Mouse (Mus musculus): ENCODE results near the gene Sipa1l1.

Sipa1l1 gene

DNA sequence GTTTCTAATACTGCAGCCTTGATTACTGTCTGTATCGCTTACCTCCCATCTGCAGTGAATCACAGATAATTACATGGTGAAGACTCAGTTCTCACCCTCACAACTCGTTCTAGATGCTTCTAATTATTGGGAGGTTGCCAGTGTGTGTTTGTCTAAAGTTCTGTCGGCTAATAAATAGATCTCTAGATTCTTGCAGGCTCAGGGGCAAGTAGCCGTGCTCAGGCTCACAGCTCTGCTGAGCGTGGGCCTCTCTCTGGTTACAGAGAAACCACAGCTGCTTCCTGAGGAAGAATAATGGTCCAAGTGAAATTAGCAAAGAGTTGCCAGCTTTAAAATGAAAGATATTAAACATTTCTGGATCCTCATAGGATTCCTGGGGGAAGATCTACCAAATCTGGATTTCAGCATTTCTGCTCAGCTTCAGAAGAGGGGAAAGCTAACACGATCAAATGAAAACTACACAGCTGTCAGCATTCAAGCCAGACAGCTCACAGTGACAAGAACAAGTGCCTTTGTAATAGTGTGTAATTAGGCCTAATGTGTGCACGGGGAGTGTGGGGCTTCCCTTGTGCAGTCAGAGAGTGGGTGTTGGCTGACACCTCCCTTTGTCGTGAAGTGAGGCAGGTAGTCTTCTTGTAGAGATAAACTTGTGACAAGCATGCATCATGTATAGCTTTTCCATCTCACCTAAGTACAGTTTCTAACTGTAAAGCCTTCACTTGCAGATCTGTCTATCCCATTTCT lies 225.2 kb downstream of the Sipa1l1 start:
- no peak for DNase-seq

DNA sequence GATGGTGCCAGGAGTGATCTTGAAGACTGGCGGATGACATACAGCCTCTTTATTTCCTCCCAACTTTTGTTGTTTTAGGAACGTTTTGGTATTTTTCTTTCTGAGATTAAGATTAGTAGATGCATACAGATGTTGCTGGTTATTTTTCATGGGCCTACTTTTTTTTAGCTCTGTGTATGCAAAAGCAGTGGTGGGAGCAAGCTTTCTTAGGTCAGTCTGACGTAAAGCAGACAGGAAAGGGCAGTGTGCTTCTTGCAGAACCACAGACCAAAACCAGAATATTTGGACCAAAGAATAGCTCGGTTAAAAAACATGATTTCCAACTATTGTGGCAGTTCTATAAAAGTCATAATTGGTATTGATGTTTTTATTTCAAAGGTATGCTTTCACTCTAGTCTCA lies 226.1 kb downstream of the Sipa1l1 start:
- DNase-seq, result no peak

DNA sequence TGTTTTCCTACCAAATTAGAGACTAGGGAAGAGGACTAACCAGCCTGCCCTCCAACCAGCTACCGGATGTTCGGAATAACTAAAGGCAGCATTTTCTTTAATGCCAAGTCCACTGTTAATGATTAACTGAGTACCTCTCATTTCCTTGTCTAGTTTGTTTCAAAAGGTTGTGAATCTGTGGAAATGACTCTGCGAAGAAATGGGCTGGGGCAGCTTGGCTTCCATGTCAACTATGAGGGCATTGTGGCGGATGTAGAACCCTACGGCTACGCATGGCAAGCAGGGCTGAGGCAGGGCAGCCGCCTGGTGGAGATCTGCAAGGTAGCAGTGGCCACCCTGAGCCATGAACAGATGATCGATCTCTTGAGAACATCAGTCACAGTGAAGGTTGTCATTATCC lies 228.1 kb downstream of the Sipa1l1 start:
- no peak for DNase-seq

DNA sequence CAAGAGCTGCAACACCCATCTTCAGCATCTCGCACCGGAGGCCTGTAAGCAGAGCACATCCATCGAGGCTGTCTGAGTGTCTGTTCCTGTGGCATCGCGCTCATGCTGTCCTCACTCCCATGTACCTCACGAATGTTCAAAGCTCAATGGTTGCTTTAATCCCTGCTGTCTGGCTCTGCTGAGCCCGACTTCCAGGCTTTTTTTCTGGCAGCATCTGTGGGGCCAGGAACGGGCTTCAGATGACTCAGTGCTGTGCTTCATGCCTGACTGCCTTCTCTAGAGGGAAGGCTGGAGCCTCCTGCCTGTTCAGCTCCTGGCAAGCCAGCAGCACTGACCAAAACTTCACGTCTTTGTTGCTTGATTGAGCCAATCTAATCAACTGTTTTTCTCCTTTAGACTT lies 228.6 kb downstream of the Sipa1l1 start:
- DNase-seq, result peak; percentile 74 to 85

DNA sequence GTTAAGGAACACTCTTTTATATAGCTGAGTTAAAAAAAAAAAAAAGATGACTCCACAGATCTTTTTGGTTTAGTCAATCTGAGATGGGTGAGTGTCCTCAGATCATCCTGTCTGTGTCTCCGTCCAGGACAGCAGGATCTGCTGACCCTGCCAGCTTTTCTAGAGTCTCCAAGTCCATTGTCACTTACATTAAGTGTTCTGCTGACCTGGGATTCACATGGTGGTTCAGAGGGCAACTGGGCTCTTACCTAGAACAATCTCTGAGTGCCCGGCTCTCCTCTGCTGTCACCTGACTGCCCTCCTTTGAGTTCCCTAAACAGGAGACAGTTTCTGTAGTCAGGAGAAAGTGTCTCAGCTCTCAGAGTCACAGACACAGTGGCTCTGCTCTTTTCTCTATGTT lies 229.8 kb downstream of the Sipa1l1 start:
- DNase-seq, result no peak

DNA sequence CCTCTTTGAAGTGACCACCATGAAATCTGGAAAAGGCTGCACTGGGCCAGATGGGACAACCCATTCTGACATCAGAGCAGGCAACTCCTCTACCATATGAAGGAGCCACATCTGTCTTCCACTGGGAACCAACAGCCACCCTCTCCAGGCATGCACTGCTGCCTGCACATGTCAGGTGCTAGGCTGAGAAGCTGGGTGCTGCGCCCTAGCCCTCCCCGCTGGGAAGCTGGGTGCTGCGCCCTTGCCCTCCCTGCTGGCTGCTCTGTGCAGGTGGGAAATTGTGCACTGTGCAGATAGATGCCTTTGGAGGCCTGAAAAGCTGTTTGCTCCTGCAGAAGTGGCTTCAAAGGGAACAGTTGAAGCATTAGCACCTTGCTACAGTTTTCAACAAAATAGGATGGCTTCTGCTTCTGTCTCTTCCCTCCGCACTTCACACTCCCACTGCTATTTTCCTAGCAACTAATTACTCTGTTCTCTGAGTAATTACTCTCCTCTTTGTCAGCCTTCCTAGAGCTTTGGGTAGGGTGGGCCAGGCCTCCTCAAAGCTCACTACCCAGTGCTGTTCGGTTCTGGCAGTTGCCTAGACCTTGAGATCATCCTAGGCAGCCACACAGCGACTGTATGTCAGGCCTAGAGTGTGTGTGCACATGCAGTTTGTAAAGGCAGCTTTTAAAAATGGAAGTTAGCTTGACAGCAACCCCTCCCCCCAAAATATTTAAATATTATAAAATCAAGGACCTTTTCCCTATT lies 231.0 kb downstream of the Sipa1l1 start:
- DNase-seq, result no peak

DNA sequence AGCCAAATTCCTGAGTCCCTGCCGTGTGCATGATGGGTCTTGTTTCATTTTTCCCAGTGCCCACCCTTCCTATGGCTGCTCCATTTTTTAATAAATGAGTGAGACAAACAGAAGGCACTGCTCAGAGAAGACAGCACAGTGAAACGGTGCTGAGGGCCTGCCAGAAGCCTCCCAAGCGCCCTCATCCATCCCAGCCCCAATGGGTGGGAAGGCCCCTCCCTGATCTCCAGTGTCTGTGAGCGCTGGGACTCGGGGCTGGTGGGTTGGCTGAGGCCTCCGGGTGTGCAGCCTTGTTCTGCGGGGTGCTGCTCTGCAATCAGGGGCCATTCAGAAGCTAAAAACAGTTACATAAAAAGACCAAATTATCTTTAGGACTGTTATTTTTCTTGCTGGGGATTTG lies 231.7 kb downstream of the Sipa1l1 start:
- no peak for DNase-seq

DNA sequence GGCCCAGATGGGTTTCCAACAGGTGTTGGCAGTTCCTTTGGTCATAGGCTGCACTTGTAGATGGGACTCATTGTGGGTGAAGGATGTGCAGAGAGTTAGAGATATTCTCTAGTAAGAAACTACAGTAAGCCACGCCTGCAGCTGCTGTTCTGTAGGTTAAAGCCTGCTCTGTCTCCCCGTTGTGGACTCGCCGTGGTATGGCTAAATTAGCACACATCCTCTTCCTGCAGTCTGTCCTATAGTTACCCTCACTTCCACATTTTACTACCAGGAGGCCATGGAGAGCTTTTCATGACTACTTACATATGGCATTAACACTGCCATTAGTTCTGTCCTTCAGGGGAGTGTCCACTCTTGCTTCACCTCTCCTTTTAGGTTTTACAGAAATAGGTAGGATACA lies 232.3 kb downstream of the Sipa1l1 start:
- no peak for DNase-seq

DNA sequence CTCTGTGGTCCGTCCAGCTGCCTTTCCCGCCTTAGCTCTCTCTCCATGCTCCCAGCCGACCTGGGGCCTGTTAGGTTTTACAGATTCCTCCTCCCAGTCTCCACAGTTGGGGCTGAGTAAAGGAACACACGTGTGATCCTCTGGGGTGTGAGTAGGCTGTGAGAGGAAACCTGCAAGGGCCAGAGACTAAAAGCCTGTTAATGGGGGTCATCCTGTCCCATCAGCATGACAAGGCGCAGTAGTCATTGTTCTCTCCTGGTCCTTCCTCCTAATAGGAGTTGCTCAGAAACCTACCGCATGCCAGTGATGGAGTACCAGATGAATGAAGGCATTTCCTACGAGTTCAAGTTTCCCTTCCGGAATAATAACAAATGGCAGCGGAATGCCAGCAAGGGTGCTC lies 233.5 kb downstream of the Sipa1l1 start:
- no peak for DNase-seq

DNA sequence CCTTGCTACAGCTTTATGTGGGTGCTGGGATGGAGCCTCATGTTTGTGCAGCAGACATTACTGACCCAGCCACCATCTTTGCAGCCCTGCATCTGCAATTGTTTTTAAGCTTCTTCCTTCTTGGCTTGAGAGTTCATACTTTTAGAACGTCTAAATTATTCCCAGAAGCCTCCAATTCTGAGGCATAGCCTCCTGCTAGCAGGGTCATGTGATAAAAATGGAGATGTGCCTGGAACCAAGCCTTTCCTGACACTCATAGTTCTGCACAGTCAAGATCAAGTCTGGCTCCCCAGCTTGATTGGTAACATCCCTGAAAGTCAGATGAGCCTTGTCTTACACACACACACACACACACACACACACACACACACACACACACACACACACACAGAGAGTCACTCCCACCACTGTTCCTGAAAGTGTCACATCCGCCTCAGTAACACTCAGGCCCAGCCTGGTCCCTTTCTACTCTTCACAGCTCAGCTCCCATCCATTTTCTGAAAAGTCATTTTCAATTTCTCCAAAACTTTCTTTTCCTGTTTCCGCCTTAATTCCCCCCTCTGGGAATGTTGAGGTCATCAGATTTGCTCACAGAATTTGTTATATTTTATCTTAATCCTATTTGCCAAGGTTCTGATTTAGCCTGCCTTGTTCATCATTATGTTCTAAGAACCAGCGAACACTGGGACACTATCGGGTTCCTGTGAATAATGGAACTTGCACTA lies 238.6 kb downstream of the Sipa1l1 start:
- no peak for DNase-seq

DNA sequence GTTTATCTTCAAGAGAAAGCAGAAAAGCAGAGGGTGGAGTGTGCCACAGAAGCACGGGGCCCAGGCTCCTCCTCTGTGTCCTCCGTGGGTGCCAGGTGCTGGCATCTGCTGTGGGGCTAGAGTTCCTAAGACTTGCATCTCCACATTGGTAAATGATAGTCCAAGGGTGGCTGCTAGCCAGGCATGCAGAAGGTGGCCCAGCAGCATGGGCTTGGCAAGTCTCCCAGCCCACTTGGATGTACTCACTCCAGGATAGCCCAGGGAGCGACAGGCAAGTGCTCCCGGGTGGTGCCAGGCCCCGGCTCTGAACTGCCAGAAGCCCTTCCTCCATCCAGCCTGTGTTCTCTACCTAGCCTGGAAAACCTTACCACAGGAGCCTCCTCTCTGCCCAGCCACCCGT lies 239.4 kb downstream of the Sipa1l1 start:
- DNase-seq, result peak; percentile 90 to 92

DNA sequence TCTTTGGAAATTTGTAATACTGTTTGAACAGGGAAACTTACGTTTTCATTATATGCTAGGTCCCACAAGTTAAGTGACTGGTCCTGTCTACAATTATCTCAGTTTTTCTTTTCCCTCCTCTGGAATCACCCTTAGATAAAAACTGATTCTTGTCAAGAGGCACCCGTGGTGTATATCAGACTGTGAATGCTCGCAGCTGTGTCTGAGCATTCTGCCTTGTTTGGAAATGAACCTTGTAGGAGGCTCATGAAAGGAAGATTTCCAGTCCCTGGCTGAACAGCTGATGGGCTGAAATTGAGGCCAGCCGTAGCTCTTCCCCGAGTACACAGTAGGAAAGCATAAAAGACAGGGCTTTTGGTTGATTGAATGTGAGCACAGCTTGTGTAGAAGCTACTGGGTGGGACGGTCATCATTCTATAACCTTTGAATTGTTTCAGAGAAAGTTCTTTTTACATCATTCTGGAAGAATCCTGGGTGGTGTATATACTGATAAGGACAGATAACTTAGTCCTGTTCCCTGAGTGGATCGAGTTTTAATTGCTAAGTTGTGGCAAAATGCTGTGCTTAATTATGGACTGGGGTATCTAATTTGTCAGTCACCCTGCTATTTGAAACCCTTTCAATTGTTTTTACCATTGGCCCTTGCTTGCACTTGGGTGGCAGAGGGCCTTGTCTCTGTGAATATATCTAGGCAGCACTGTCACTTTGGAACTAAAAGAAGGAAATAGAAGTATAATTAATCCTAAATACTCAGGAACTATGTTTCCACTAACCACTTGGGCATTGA lies 240.8 kb downstream of the Sipa1l1 start:
- no peak for DNase-seq

DNA sequence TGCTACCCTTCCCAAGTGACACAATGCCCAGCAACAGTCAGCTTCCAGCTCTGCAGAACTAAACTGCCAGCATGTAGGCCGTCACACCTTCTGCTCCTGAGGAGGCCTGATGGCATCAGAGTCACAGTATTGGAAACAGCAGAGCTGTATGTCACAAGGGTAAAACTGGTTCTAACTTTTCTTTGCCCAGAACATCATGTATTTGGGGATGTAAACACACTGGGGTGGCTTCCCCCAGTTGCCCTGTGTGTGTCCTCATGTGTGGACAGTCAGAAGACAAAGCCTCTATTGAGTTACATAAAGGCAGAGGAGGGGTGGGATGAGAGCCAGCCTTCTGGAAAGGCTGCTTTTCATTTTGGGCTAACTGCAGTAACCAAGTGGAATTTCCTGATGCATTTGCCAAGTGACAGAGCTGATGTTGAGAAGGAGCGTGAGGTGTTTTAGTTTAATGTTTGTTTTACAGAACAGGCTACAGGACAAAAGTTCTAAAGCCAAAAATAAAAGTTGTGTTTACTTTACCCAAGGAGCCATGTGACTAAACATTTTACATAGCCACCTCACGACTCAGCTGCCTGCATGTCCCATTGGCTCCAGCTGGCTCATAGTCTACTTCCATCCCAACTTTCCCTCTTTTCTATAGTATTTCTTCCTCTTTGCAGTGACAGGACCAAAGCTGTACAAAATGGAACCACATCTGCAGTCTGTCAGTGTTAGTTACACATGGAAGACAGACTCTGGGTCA lies 243.3 kb downstream of the Sipa1l1 start:
- peak; percentile 34 to 47 for DNase-seq

DNA sequence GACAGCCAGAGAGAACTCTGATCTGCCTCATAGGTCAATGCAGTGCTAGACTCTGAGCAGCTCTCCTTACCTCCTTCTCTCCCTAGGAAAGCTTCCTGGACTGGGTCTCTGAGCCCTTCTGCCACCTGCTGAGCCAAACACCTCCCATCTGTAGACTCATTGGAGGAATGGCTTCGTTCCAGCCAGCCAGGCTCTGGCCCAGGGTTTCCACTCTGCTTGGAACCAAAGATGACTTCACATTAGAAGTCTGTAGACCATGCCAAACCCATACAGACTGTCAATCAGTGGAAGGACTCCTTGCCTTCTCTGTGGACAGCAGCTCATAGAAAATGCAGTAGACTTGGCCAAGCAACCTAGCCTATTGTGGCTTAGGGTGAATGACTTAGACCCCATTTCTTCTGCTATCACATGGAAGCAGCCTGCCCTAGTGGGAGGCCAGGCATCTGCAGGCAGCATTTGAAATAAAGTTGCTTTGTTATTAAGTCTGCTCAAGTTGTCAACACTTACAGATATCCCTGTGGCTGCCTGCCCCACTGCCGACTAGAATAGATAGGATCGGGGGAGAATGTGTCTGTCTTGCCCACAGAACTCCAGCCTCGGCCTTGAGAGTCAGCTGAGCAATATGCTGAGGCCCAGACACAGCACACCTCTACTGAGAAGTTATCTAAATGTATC lies 246.7 kb downstream of the Sipa1l1 start:
- peak; percentile 81 to 82 for DNase-seq

DNA sequence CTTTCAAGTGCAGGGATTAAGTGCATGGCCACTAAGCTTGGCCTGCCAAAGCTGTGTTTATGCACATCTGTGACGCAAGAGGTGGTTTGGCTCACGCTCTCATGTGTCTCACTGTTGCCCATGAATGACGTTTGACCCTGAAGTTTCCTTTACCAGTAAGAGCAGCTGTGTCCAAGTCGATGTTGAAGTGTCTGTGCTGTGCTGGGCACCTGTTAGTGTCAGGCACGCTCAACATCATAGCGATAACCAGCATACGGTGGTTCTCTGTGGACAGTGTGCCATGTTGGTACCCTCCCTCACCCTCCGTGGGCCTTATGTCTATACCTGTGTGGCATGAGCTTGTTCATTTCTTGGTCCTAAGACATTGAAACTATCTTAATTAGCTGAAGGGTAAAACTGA lies 249.9 kb downstream of the Sipa1l1 start:
- DNase-seq, result no peak

DNA sequence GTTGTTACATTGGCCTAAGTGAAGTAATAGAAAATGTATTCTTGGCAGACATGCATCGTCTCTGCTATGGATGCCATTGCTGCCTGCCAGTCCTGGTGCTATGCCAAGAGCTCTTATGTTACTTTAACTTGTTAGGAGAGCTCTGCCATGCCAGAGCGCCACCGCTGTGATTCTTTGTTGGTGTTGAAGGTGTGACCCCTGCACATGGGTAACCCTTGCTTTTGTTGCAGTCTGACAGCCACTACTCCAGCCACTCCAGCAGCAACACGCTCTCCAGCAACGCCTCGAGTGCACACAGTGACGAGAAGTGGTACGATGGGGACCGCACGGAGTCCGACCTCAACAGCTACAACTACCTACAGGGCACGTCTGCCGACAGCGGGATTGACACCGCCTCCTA lies 255.7 kb downstream of the Sipa1l1 start:
- no peak for DNase-seq

DNA sequence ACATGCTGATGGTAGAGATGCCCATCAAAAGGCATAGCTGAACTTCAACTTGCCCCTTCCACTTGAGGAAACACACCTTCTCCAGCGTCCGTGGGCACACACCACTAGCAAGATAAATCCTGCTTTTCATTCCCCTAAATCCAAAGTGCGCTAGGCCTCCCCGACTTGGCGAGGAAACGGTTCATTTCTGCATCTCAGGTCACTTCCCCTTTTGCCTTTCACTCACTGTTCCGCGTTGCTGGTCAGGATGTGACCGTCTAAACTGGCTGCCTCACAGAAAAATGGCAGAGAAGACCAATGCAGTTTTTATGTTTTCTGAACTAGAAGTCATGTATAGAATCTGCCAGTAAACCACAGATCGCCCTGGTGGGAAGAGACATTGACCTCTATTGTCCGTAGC lies 256.7 kb downstream of the Sipa1l1 start:
- DNase-seq, result no peak

DNA sequence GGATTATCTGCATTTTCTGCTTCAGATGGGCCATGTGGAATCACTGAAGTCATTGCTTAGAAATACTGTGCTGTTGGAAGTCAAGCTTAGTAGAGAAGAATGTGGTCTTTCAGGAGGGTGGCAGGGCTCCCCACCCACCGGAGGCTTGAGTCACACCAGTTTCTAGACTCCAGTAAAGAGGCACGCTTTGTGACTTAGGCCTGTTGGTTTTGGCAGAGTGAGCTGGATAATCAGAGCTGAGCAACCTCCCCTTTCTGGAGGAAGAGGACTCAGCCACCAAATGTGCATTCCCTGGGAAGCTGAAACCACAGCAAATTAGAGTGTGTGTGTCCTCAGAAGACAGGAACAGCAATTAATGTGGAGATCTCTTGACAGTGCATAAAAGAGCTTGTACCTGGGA lies 258.3 kb downstream of the Sipa1l1 start:
- no peak for DNase-seq

DNA sequence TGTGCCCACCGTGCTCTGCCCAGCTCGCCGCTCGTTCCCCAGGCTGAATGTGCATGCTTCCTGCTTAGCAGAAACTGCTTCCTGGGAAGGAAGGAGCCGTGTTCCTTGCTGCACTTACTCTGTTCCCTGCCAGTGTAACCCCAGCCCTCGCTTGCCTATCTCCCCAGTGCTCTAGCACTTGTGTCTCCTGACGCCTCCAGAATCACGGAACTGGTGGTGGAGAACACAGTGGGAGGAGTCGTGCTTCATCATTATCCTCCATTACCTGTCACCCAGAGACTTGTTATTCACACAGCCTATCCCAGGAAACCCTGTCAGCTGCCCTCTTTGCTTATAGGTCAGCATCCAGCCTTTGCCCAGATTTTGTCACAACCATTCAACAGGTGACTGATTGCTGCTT lies 259.3 kb downstream of the Sipa1l1 start:
- DNase-seq, result no peak

DNA sequence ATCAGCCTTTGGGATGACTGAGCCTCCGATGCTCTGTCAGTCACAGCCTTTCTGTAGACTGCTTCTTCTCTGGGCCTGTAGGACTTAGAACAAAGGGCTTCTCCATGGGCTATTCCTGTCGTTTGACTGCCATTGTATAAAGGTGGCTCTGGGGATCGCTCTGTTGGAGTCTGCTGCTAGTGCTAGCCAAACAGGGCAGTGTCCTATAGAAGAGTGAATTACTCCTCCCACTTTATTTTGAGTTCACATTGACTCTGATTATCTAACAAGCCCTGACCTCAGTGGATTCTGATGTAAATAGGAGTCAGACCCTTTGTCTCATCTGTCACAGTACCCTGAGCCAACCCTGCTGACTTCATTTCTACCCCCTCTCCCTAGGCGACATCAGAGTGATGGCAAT lies 264.2 kb downstream of the Sipa1l1 start:
- DNase-seq, result no peak

DNA sequence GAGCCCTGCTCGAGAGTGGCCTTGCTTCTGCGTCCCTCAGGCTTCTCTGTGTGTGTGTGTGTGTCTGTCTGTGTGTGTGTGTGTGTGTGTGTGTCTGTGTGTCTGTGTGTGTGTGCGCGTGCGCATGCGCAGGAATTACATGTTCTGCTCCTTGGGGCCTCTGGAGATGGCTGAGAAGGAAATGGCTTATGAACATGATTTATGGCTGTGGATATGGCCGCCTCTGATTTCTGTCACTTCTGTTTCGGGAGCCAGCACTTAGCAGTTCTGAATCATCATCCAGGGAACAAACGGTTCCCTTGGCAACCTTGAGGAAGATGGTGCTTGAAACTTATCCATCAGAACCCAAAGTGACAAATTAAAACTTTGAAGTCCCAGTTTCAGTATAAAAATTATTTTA lies 265.5 kb downstream of the Sipa1l1 start:
- DNase-seq, result no peak

DNA sequence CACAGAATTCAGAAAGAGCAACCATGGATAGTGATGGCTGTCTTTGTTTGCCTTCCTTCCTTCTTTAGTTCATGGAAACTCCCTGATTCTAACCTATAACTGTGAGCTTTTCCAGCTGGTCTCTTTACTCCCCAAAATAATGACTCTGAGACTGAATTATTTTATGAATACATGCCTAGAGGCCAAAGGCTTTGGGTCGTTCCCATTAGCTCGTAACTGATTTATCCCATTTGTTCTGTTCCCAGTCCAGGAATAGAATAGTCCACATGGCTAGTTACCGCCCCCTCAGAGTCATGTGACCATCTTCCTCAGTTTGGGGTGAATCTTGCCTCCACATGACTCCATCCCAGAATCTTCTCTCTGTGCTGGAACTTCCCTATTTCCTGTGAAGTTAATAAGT lies 272.4 kb downstream of the Sipa1l1 start:
- DNase-seq, result no peak

Measured in cerebellum, adult 18-20 months (tissue).